Mouse (Mus musculus) c-Kit-positive CD71-positive TER-119-negative erythroid progenitor cells, embryonic 14.5 days (primary cell): ENCODE measurements around the gene Cst9.

ENCODE experiments used
- DNase-seq: peaks from one replicate; pipeline ENCODE4 v3.0.0-alpha.2; 2013; ENCODE audit warnings: low read depth

Cst9 gene

DNA sequence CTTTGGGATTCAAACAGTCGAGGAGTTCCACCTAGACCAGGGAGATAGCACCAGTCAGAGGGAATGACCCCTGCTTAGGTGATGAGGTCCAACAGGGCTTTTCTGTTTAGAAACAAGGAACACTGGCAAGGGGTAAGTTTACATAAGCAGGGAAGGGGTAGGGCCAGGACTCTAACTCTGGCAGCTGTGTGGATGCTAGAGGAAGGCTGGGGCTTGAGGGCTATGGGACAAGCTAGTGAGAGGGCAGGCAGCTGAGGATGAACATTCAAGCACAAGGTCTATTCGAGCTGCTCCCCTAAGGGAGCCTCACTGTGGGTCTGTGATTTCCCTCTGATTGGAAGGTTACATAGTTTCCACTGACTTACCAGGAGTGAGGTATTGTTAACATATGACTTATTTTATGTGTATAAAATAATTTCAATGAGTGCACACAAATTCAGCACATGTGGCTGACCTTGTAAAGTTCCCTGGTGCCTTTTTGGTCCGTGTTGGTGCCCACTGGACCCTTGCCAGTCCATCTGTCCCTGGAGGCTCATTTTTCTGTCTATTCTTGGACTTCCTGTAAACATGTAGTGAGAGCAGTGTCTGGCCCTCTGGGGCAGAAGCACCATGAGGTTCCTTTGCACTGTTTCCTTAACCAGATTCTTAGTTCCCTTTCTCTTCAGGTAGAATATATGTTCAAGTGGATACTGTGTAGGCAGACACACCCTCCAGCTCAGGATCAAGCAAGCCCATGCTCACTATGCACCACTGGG, 42.2 kb downstream of the Cst9 start:
- DNase-seq: no peak

DNA sequence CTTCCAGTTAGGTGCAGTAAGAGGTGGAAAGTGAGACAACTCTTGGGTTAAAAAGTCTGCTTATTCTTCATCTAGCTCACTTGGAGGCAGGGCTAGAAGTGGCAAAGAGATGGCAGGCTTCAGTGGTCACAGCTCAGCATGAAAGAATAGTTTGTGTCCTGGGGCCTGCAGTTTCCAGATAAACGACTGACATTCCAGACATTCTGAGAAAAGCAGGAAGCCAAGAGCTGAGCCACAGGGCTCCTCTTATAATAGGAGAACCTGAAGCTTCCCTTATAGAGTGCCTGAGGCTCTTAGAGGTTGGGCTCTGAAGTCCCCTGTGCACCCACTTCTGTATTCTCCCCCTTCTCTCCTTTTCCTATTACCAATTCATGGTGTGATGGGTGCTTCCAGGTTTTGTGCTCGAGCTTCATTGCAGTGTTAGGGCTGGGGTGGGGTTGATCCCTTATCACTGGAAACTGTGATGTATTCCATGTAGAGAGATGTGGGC, 43.7 kb downstream of the Cst9 start:
- DNase-seq: no peak

DNA sequence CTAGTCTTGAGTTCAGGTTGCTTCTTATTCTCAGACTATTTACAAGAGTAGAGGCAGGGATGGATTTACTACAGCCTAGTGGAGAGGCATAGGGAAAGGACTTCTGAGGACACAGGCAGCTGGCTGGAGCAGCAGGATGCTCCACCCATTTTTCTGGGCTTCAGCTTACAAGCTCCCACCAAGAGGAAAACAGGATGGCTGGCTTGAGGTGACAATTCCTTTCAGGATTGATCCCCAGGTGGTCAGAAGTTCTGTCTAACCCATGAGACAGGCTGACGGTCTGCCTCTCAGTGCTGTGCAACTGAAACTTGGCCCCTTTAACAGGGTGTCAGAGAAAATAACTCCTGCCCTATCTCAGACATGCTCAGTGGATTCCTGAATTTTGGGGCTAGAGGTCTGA, 44.3 kb downstream of the Cst9 start:
- DNase-seq: no peak

DNA sequence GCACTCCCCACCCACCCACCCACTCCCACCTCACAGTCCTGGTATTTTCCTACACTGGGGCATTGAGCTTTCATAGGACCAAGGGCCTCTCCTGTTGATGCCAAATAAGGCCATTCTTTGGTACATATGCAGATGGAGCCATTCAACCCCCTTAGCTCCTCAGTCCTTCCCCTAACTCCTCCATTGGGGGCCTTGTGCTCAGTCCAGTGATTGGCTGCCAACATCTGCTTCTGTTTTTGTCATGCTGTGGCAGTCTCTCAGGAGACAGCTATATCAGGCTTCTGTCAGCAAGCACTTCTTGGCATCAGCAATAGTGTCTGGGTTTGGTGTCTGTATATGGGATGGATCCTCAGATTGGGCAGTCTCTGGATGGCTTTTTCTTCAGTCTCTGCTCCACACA, 49.8 kb downstream of the Cst9 start:
- no peak for DNase-seq
